Mouse (Mus musculus): ENCODE measurements around the gene Nuak2.

- TF ChIP-seq POLR2A (IDR thresholded peaks at IDR 0.05; ENCODE audit: extremely low read depth, insufficient read depth, low read length) (no peak), CTCF (IDR thresholded peaks at IDR 0.05; ENCODE audit: extremely low read depth, insufficient read depth, low read length) (no peak)
These were observed 18.4 kb downstream of the Nuak2 start for GRCm38 (mm10) chr1:132334178-132334801.

All from cortical plate, adult 2 months (tissue).